Mouse (Mus musculus) cerebellum, adult 2 months (tissue): ENCODE results near the gene Rpl10-ps3. TPM values are rescaled to one million over a fixed set of nuclear protein-coding genes. Genes with fewer than 3 reads are reported as not detected.

Experiments used
- DNase-seq, 2 experiments: peaks; one replicate each; pipeline ENCODE4 v3.0.0; 2021
- H3K27ac ChIP-seq: fragments of 200-500 bp; 2 replicates; pipeline ENCODE4 v1.5.1; 2012; ENCODE audit warnings: low read length, control low read depth, inconsistent platforms; ENCODE audit not compliant: insufficient read depth
- H3K27me3 ChIP-seq: fragments of 200-500 bp; 2 replicates; pipeline ENCODE4 v1.6.1; 2012; ENCODE audit warnings: inconsistent platforms, mild to moderate bottlenecking, low read length, moderate library complexity; ENCODE audit not compliant: control insufficient read depth, insufficient read depth
- H3K4me1 ChIP-seq: fragments of 200-500 bp; 2 replicates; pipeline ENCODE4 v1.6.1; 2011; ENCODE audit warnings: low read length; ENCODE audit not compliant: control insufficient read depth, insufficient read depth
- H3K4me3 ChIP-seq: fragments of 200-500 bp; replicated peaks from 2 replicates; pipeline ENCODE3; 2011; ENCODE audit warnings: mild to moderate bottlenecking, low read depth, low read length, control low read depth; ENCODE audit not compliant: insufficient read depth
- CTCF ChIP-seq: fragments of 200-500 bp; IDR thresholded peaks from 2 replicates; pipeline ENCODE4 v1.5.1; 2011; ENCODE audit warnings: low read depth, mild to moderate bottlenecking, control low read depth, low read length, moderate library complexity, borderline replicate concordance; ENCODE audit not compliant: insufficient read depth
- POLR2A ChIP-seq: fragments of 200-500 bp; IDR thresholded peaks from 2 replicates; pipeline ENCODE4 v1.6.1; 2011; ENCODE audit warnings: low read length, control low read depth, borderline replicate concordance; ENCODE audit not compliant: insufficient read depth
- WGBS: fragments of 180-500 bp; shearing (Covaris S2); methylation state at CpG from one replicate; pipeline ENCODE4 v1.1.7; 2018; 5-methylcytosine and 5-hydroxymethylcytosine counted together
- polyA plus RNA-seq: library from polyadenylated mRNA; depleted of rRNA; stranded (reverse); fragments of >200 nt; gene quantifications from 2 replicates; pipeline ENCODE4 v1.2.3, GENCODE M21; 2012

Gene Rpl10-ps3
- polyA plus RNA-seq, 1 experiment = 45.7 TPM

GRCm38 (mm10) chr9:50360370-50360769, 15.6 kb upstream of the Rpl10-ps3 start:
- TF ChIP-seq CTCF (no peak), POLR2A (no peak)
- Histone ChIP-seq H3K27ac (no peak overlapping the region), H3K4me1 (no peaks in the 10 kb centered on the region), H3K4me3 (no peak overlapping the region), H3K27me3 (no peaks in the 10 kb centered on the region)
- WGBS = 85% methylated on average over 3 of the region's 3 CpGs
- DNase-seq = no peak

- WGBS = 29% methylated on average over 3 of the region's 3 CpGs
- Histone ChIP-seq H3K4me3 (no peak overlapping the region), H3K4me1 (no peaks in the 10 kb centered on the region), H3K27ac (no peak overlapping the region), H3K27me3 (no peaks in the 10 kb centered on the region)
- no peak for TF ChIP-seq POLR2A
- TF ChIP-seq CTCF = no peak
- DNase-seq = no peak
Observed at GRCm38 (mm10) chr9:50357331-50357730, 12.6 kb upstream of the Rpl10-ps3 start.

DNA sequence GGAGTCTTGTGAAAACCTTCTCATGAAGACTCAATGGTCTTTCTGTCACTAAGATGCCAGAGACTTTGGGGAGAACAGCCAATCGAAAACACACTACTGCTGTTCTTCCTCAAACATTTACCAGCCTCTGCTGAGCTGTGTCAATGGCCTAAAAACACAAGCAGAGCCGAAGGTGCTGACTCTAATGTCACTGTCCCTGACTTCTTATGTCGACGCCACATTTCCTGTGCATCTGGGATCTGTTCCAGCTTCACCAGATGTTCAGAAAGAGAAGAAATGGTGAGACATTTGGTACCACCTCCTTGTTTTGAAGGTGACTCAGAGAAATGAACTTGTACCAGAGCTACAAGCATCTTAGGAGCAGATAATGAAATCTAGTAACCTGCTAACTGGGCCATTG, 7.0 kb upstream of the Rpl10-ps3 start:
- Histone ChIP-seq H3K4me3 (no peak overlapping the region), H3K4me1 (peaks cover 5% of the 10 kb centered on the region), H3K27me3 (no peaks in the 10 kb centered on the region), H3K27ac (no peak overlapping the region)
- TF ChIP-seq CTCF (no peak), POLR2A (no peak)
- WGBS = 50% methylated on average over 4 of the region's 4 CpGs
- DNase-seq = no peak

- TF ChIP-seq POLR2A (no peak), CTCF (no peak)
- no peak for DNase-seq
- WGBS = 73% methylated on average over 1 of the region's 1 CpGs
- H3K27me3 ChIP-seq = no peaks in the 10 kb centered on the region
- no peak overlapping the region for H3K4me3 ChIP-seq
- H3K4me1 ChIP-seq = peaks cover 5% of the 10 kb centered on the region
- no peak overlapping the region for H3K27ac ChIP-seq
Observed at GRCm38 (mm10) chr9:50350571-50350970, 5.8 kb upstream of the Rpl10-ps3 start.

DNA sequence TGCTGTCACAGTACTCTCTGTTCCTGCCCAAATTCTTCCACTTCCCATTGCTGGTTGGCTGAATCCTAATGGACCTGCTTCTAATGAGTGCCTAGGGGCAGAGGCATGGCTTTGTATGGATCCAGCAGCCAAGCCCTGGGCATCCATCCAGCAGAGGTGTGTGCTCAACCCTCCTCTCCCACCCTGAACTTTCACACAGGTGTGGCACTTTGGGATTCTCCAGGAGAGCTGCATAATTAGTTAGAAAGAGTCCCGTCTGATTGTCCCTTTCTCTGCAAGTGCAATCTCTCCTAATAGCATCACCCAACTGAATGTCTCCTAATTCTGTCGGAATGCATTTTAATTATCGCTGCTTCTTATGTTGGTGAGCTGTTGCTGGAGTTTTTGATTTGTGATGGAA, 4.4 kb upstream of the Rpl10-ps3 start:
- Histone ChIP-seq H3K4me3 (no peak overlapping the region), H3K27me3 (no peaks in the 10 kb centered on the region), H3K4me1 (peaks cover 5% of the 10 kb centered on the region), H3K27ac (no peak overlapping the region)
- WGBS = 90% methylated on average over 3 of the region's 3 CpGs
- TF ChIP-seq CTCF = no peak
- TF ChIP-seq POLR2A = no peak
- DNase-seq = no peak

- Histone ChIP-seq H3K4me3 (no peak overlapping the region), H3K27ac (no peak overlapping the region), H3K27me3 (no peaks in the 10 kb centered on the region), H3K4me1 (peaks cover 5% of the 10 kb centered on the region)
- no peak for TF ChIP-seq POLR2A
- no peak for TF ChIP-seq CTCF
- 24% methylated on average over 10 of the region's 10 CpGs for WGBS
- DNase-seq = peak; percentile 40 to 67
Observed at GRCm38 (mm10) chr9:50348256-50348655, 3.5 kb upstream of the Rpl10-ps3 start.

DNA sequence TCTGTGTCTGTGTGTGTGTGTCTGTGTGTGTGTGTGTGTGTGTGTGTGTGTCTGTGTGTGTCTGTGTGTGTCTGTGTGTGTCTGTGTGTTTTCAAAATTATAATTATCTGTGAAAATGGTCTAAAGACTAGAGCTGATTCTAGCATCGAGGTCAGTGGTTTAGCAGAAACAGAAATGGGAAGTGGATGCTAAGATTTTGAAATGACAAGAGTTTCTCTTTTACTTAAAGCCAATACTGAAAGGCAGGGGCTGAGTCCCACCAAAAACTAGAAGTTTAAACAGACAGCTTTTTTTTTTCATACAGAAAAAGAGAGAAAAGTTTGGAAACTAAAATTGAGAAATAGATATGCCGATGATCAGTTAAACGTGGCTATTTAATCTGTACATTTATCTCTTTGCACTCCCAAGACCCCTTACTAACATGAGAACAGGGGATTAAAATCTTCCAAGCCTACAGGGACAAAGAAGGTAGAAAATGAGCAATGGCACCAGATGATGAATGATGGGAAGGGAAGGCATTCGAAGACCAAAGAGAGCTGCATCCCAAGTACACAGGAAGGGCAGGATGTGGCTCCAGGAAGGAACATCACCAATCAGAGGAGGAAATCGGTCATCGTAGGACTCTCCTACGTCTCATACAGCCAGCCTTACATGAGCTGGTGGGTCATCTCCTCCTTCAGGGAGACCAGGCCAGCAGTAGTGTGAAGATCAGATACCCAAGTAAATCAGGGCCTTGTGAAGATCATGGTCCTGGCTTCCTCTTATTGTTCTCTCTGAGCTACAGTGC, 9.0 kb downstream of the Rpl10-ps3 start:
- DNase-seq = no peak
- Histone ChIP-seq H3K27ac (no peak overlapping the region), H3K4me3 (no peak overlapping the region), H3K4me1 (no peaks in the 10 kb centered on the region), H3K27me3 (no peaks in the 10 kb centered on the region)
- TF ChIP-seq POLR2A = no peak
- TF ChIP-seq CTCF = no peak
- WGBS = 87% methylated on average over 7 of the region's 7 CpGs

DNA sequence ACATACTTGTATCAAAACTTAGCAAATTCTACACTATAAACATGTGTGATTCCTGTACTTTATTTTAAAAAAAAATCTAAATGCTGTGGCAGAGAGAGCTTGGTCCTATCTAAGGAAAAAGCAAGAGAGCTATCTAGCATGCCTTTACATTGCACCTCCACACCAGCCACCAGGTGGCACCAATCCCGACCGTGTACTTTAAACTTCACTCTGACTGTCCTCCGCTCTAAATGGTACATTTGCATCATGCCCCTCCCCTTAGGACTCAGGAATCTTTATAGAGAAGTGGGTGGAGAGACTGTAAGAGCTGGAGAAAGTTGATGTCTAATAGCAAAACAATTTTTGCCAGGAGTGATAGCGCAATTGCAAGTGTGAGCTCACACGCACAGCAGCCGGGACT, 11.4 kb downstream of the Rpl10-ps3 start:
- Histone ChIP-seq H3K27me3 (no peaks in the 10 kb centered on the region), H3K4me3 (no peak overlapping the region), H3K27ac (no peak overlapping the region), H3K4me1 (no peaks in the 10 kb centered on the region)
- 37% methylated on average over 6 of the region's 6 CpGs for WGBS
- peak; percentile 9 to 17 for DNase-seq
- TF ChIP-seq CTCF (peak; percentile 77; the same call in 1 of the 2 replicates), POLR2A (no peak)
